Mouse (Mus musculus) CD8-positive naive resting alpha-beta T cell, adult 2 months (primary cell): ENCODE results near the gene Rarg.
"Not testable (repeated sequence)": the region's sequence is repeated elsewhere in the genome, so short reads cannot be mapped to it uniquely, and the experiment has no call there.

ENCODE experiments used
- DNase-seq, 2 experiments: peaks; one replicate each; pipeline ENCODE4 v3.0.0; 2022; ENCODE audit warnings: low read depth in 2 of 2, low spot score in 2 of 2

The Rarg gene

GRCm38 (mm10) chr15:102238543-102239259 is 18.6 kb downstream of the Rarg start:
- DNase-seq, result no peak

GRCm38 (mm10) chr15:102235371-102236027 is 21.8 kb downstream of the Rarg start:
- peak in 1 of 2 experiments; percentile 26 for DNase-seq

- no peak for DNase-seq
These were observed 23.4 kb downstream of the Rarg start for GRCm38 (mm10) chr15:102233896-102234295.

GRCm38 (mm10) chr15:102232764-102233163 is 24.6 kb downstream of the Rarg start:
- DNase-seq, result no peak

GRCm38 (mm10) chr15:102231748-102232147 is 25.6 kb downstream of the Rarg start, which contains the start of gene Itgb7:
TSS of gene Itgb7 (minus strand) at chr15:102231944.
- peak; percentile 41 to 46 for DNase-seq

- peak in 1 of 2 experiments; percentile 50 for DNase-seq
These were observed 26.7 kb downstream of the Rarg start for GRCm38 (mm10) chr15:102230408-102231321.

GRCm38 (mm10) chr15:102225619-102226018 is 31.7 kb downstream of the Rarg start:
- not testable (repeated sequence) for DNase-seq

GRCm38 (mm10) chr15:102224992-102225617 is 32.2 kb downstream of the Rarg start:
- peak; percentile 71 to 78 for DNase-seq

GRCm38 (mm10) chr15:102224186-102224991 is 32.9 kb downstream of the Rarg start:
- peak; percentile 76 for DNase-seq

- DNase-seq, result no peak
These were observed 34.9 kb downstream of the Rarg start for GRCm38 (mm10) chr15:102222386-102222785.

GRCm38 (mm10) chr15:102217325-102217724 is 40.0 kb downstream of the Rarg start:
- DNase-seq, result no peak

GRCm38 (mm10) chr15:102216459-102217228 is 40.7 kb downstream of the Rarg start:
- no peak for DNase-seq

GRCm38 (mm10) chr15:102215624-102216023 is 41.7 kb downstream of the Rarg start:
- DNase-seq, result no peak

- DNase-seq, result no peak
These were observed 43.2 kb downstream of the Rarg start for GRCm38 (mm10) chr15:102214132-102214531.

- no peak for DNase-seq
These were observed 45.4 kb downstream of the Rarg start for GRCm38 (mm10) chr15:102211895-102212294.

GRCm38 (mm10) chr15:102210816-102211215 is 46.5 kb downstream of the Rarg start:
- DNase-seq, result no peak

- no peak for DNase-seq
These were observed 48.2 kb downstream of the Rarg start for GRCm38 (mm10) chr15:102209114-102209513.

- no peak for DNase-seq
These were observed 49.2 kb downstream of the Rarg start for GRCm38 (mm10) chr15:102208092-102208561.

GRCm38 (mm10) chr15:102207351-102207750 is 50.0 kb downstream of the Rarg start:
- DNase-seq, result no peak
